Mouse (Mus musculus) lung, adult 18-20 months (tissue): ENCODE measurements around the gene Olfr172.

Experiments
- DNase-seq, 2 experiments: peaks; one replicate each; pipeline ENCODE4 v3.0.0; 2022; ENCODE audit warnings: mixed read lengths in 2 of 2

The Olfr172 gene

GRCm38 (mm10) chr16:58763076-58763475 is at the start of gene Olfr172:
Gene Olfr172, minus strand, starts transcription at chr16:58763176.
- no peak for DNase-seq

- DNase-seq = no peak
Measured at GRCm38 (mm10) chr16:58800168-58800567, 37.2 kb upstream of the Olfr172 start, which contains the start of gene Olfr173. Gene Olfr173, minus strand, starts transcription at chr16:58800268.

- DNase-seq = no peak
Measured at GRCm38 (mm10) chr16:58756191-58756590, 6.8 kb downstream of the Olfr172 start.

GRCm38 (mm10) chr16:58751314-58751713 is 11.7 kb downstream of the Olfr172 start:
- no peak for DNase-seq

GRCm38 (mm10) chr16:58746715-58747114 is 16.3 kb downstream of the Olfr172 start:
- DNase-seq = no peak

GRCm38 (mm10) chr16:58740751-58741150 is 22.2 kb downstream of the Olfr172 start:
- no peak for DNase-seq

- no peak for DNase-seq
Measured at GRCm38 (mm10) chr16:58738800-58739199, 24.2 kb downstream of the Olfr172 start.

GRCm38 (mm10) chr16:58738205-58738604 is 24.8 kb downstream of the Olfr172 start:
- no peak for DNase-seq

- DNase-seq = no peak
Measured at GRCm38 (mm10) chr16:58728176-58728671, 34.8 kb downstream of the Olfr172 start.

GRCm38 (mm10) chr16:58727477-58728131 is 35.4 kb downstream of the Olfr172 start, which contains the start of gene Cldnd1:
Gene Cldnd1, plus strand, starts transcription at chr16:58727910.
- DNase-seq = peak; percentile 97 to 98

- DNase-seq = no peak
Measured at GRCm38 (mm10) chr16:58726680-58727476, 36.1 kb downstream of the Olfr172 start.

GRCm38 (mm10) chr16:58722292-58722691 is 40.7 kb downstream of the Olfr172 start:
- no peak for DNase-seq

GRCm38 (mm10) chr16:58718666-58719120 is 44.3 kb downstream of the Olfr172 start, which contains the start of gene Gpr15:
Gene Gpr15, minus strand, starts transcription at chr16:58719070.
- DNase-seq = no peak

- DNase-seq = no peak
Measured at GRCm38 (mm10) chr16:58715018-58715417, 48.0 kb downstream of the Olfr172 start.

- DNase-seq = no peak
Measured at GRCm38 (mm10) chr16:58713128-58713527, 49.8 kb downstream of the Olfr172 start.

GRCm38 (mm10) chr16:58712221-58712620 is 50.8 kb downstream of the Olfr172 start:
- no peak for DNase-seq
